Mouse (Mus musculus): ENCODE results near the gene Map7d1. TPM values are rescaled to one million over a fixed set of nuclear protein-coding genes. Genes with fewer than 3 reads are reported as not detected.

Map7d1 gene
- polyA plus RNA-seq, 1 experiment from 2014 or later: 54.6 TPM

DNA sequence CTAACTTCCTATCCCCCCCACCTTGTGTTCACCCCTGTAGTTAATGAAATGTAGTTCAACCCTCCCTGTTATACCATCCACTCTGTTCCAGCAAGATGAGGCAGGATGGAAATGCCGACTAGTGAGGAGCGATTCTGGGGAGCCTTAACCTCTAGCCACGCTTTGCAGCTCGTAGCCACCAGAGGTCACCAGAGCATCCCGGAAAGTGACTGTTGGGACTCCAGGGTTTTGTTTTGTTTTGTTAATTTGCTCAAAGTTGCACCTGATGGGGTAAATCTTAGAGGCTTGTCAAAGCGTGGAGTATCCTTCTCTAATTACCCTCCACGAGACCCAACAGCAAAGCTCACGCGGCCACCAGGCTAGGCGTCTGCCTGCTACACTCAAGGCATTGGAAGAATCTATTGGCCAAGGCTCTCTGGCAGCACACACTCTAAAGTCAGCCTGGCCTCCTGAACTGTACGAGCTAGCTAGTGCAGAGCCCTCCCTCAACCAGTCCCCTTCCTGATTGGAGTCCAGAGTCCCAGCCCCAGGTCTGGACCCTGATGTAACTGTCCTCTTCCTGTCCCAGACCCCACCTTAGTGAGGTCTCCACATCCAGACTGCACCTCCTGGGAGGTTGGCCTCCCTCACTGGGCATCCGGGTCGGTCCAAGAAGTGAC lies 21.9 kb upstream of the Map7d1 start:
- H3K4me1 ChIP-seq (replicated peaks; ENCODE audit: control insufficient read depth, insufficient read depth, low read length): no peaks in the 10 kb centered on the region
- ATAC-seq (ENCODE audit: low FRiP score) (no peak), DNase-seq (ENCODE audit: low spot score) (peak; percentile 75)
- no peak overlapping the region for H3K27ac ChIP-seq (ENCODE audit: low read depth, low read length)
- H3K4me2 ChIP-seq (replicated peaks; ENCODE audit: low read depth, low read length): no peak overlapping the region
- no peaks in the 10 kb centered on the region for H3K27me3 ChIP-seq (ENCODE audit: control insufficient read depth, insufficient read depth, low read length)
- no peaks in the 10 kb centered on the region for H3K9me3 ChIP-seq (ENCODE audit: control insufficient read depth, low read length)
- 7% methylated on average over 13 of the region's 13 CpGs for WGBS
- H3K36me3 ChIP-seq (ENCODE audit: control insufficient read depth, insufficient read depth, low read length): no peaks in the 10 kb centered on the region
- H3K9ac ChIP-seq (ENCODE audit: low read depth, low read length): no peak overlapping the region
- no peak overlapping the region for H3K4me3 ChIP-seq (ENCODE audit: low read depth, low read length)

DNA sequence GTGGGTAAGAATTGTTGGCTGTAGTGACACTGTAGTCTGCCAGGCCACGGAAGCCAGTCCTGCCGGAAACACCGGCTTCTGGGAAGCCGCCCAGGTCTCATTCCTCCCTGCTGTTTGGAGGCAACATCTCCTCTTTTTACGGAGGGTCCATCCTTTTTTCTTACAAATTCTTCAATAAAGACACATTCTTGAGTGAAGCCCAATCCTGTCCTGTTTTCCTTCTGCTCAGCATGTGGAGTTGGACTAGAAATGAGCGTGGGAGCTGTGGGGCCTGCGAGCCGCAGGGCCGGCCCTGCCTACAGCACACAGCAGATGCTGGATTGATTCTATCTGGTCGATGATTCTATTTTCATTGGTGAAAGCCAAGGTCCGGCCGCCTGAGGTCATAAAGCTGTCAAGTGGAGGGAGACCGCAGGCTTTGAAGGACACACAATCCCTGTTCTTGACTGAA lies 19.6 kb upstream of the Map7d1 start:
- Histone ChIP-seq H3K36me3 (ENCODE audit: control insufficient read depth, insufficient read depth, low read length) (no peaks in the 10 kb centered on the region), H3K9me3 (ENCODE audit: control insufficient read depth, low read length) (no peaks in the 10 kb centered on the region), H3K4me1 (replicated peaks; ENCODE audit: control insufficient read depth, insufficient read depth, low read length) (no peaks in the 10 kb centered on the region), H3K4me2 (replicated peaks; ENCODE audit: low read depth, low read length) (no peak overlapping the region), H3K9ac (ENCODE audit: low read depth, low read length) (no peak overlapping the region), H3K27me3 (ENCODE audit: control insufficient read depth, insufficient read depth, low read length) (no peaks in the 10 kb centered on the region), H3K4me3 (ENCODE audit: low read depth, low read length) (no peak overlapping the region), H3K27ac (ENCODE audit: low read depth, low read length) (no peak overlapping the region)
- 90% methylated on average over 13 of the region's 13 CpGs for WGBS
- no peak for DNase-seq (ENCODE audit: low spot score)
- no peak for ATAC-seq (ENCODE audit: low FRiP score)

DNA sequence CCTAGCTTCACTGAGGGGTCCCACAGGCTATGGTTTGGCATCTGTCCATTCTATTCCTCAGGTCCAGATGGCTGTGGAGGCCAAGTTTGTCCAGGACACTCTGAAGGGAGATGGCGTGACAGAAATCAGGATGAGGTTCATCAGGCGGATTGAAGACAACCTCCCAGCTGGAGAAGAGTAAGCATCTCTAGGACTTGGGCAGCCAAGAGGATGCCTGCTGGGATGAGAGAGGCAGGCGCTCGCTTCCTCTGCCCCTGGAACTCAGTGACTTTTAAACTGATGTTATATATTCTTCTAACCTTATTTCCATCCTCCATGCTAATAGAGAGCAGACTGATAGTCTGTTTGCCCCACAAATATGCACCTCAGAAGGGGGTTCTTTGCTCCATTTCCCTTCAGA lies 18.9 kb upstream of the Map7d1 start:
- Histone ChIP-seq H3K27ac (ENCODE audit: low read depth, low read length) (no peak overlapping the region), H3K4me3 (ENCODE audit: low read depth, low read length) (no peak overlapping the region), H3K4me1 (replicated peaks; ENCODE audit: control insufficient read depth, insufficient read depth, low read length) (no peaks in the 10 kb centered on the region), H3K4me2 (replicated peaks; ENCODE audit: low read depth, low read length) (no peak overlapping the region), H3K27me3 (ENCODE audit: control insufficient read depth, insufficient read depth, low read length) (no peaks in the 10 kb centered on the region), H3K9ac (ENCODE audit: low read depth, low read length) (no peak overlapping the region), H3K9me3 (ENCODE audit: control insufficient read depth, low read length) (no peaks in the 10 kb centered on the region), H3K36me3 (ENCODE audit: control insufficient read depth, insufficient read depth, low read length) (no peaks in the 10 kb centered on the region)
- no peak for ATAC-seq (ENCODE audit: low FRiP score)
- no peak for DNase-seq (ENCODE audit: low spot score)
- 95% methylated on average over 4 of the region's 4 CpGs for WGBS

- ATAC-seq (ENCODE audit: low FRiP score) (no peak), DNase-seq (ENCODE audit: low spot score) (no peak)
- Histone ChIP-seq H3K4me1 (replicated peaks; ENCODE audit: control insufficient read depth, insufficient read depth, low read length) (no peaks in the 10 kb centered on the region), H3K27ac (ENCODE audit: low read depth, low read length) (no peak overlapping the region), H3K9ac (ENCODE audit: low read depth, low read length) (no peak overlapping the region), H3K4me2 (replicated peaks; ENCODE audit: low read depth, low read length) (no peak overlapping the region), H3K36me3 (ENCODE audit: control insufficient read depth, insufficient read depth, low read length) (no peaks in the 10 kb centered on the region), H3K9me3 (ENCODE audit: control insufficient read depth, low read length) (no peaks in the 10 kb centered on the region), H3K27me3 (ENCODE audit: control insufficient read depth, insufficient read depth, low read length) (no peaks in the 10 kb centered on the region), H3K4me3 (ENCODE audit: low read depth, low read length) (no peak overlapping the region)
- WGBS: 73% methylated on average over 13 of the region's 13 CpGs
These were observed 17.6 kb upstream of the Map7d1 start for GRCm38 (mm10) chr4:126273753-126274152.

GRCm38 (mm10) chr4:126269292-126269691 lies 13.1 kb upstream of the Map7d1 start:
- no peaks in the 10 kb centered on the region for H3K27me3 ChIP-seq (ENCODE audit: control insufficient read depth, insufficient read depth, low read length)

GRCm38 (mm10) chr4:126262119-126262807 lies 6.1 kb upstream of the Map7d1 start, which contains the start of gene Trappc3:
Trappc3 (plus strand) TSS chr4:126262325.
- under 1% methylated on average over 46 of the region's 46 CpGs for WGBS
- Histone ChIP-seq H3K9ac (ENCODE audit: low read depth, low read length) (peak within 1 kb of the TSS; percentile 87), H3K9me3 (ENCODE audit: control insufficient read depth, low read length) (no peaks in the 10 kb centered on the region), H3K27ac (ENCODE audit: low read depth, low read length) (peak within 1 kb of the TSS; percentile 61; the same call in 1 of the 2 replicates), H3K4me3 (ENCODE audit: low read depth, low read length) (peak within 1 kb of the TSS; percentile 81), H3K4me2 (replicated peaks; ENCODE audit: low read depth, low read length) (peak within 1 kb of the TSS; percentile 79), H3K27me3 (ENCODE audit: control insufficient read depth, insufficient read depth, low read length) (no peaks in the 10 kb centered on the region), H3K4me1 (replicated peaks; ENCODE audit: control insufficient read depth, insufficient read depth, low read length) (peaks cover 22% of the 10 kb centered on the region), H3K36me3 (ENCODE audit: control insufficient read depth, insufficient read depth, low read length) (no peaks in the 10 kb centered on the region)
- DNase-seq (ENCODE audit: low spot score) (peak; percentile 99), ATAC-seq (ENCODE audit: low FRiP score) (peak; percentile 92)

More at GRCm38 (mm10) chr4:126269292-126269691, 13.1 kb upstream of the Map7d1 start:
- DNase-seq (ENCODE audit: low spot score): no peak
- Histone ChIP-seq H3K4me3 (ENCODE audit: low read depth, low read length) (no peak overlapping the region), H3K4me2 (replicated peaks; ENCODE audit: low read depth, low read length) (no peak overlapping the region), H3K4me1 (replicated peaks; ENCODE audit: control insufficient read depth, insufficient read depth, low read length) (no peaks in the 10 kb centered on the region), H3K9ac (ENCODE audit: low read depth, low read length) (no peak overlapping the region), H3K27ac (ENCODE audit: low read depth, low read length) (no peak overlapping the region), H3K36me3 (ENCODE audit: control insufficient read depth, insufficient read depth, low read length) (no peaks in the 10 kb centered on the region), H3K9me3 (ENCODE audit: control insufficient read depth, low read length) (no peaks in the 10 kb centered on the region)
- no peak for ATAC-seq (ENCODE audit: low FRiP score)
- WGBS: 79% methylated on average over 3 of the region's 3 CpGs

DNA sequence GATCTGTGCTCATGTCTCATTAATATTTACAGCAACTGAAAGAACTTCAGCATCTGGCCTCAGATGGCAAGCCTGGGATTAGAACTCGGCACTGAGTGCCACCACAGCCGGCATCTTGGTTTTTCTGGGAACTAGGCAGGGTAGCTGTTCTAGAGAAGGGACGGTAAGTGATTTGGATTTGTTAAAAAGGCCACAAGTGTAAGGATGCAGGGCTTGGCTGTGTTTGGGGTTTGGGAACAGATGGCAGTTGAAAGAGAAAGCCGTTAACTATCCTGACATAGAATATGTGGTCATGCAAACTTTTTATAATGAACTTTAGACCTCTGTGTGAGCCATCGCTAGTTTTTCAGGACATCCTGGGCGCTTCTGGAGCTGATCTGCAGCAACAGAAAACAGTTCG lies 5.5 kb upstream of the Map7d1 start:
- Histone ChIP-seq H3K9ac (ENCODE audit: low read depth, low read length) (no peak overlapping the region), H3K4me3 (ENCODE audit: low read depth, low read length) (no peak overlapping the region; the same call in 1 of the 2 replicates), H3K9me3 (ENCODE audit: control insufficient read depth, low read length) (no peaks in the 10 kb centered on the region), H3K4me2 (replicated peaks; ENCODE audit: low read depth, low read length) (no peak overlapping the region; the same call in 1 of the 2 replicates), H3K27ac (ENCODE audit: low read depth, low read length) (no peak overlapping the region), H3K36me3 (ENCODE audit: control insufficient read depth, insufficient read depth, low read length) (no peaks in the 10 kb centered on the region), H3K4me1 (replicated peaks; ENCODE audit: control insufficient read depth, insufficient read depth, low read length) (peaks cover 25% of the 10 kb centered on the region), H3K27me3 (ENCODE audit: control insufficient read depth, insufficient read depth, low read length) (no peaks in the 10 kb centered on the region)
- ATAC-seq (ENCODE audit: low FRiP score) (no peak), DNase-seq (ENCODE audit: low spot score) (no peak)
- WGBS: 51% methylated on average over 7 of the region's 7 CpGs

GRCm38 (mm10) chr4:126261266-126261665 lies 5.1 kb upstream of the Map7d1 start:
- Histone ChIP-seq H3K36me3 (ENCODE audit: control insufficient read depth, insufficient read depth, low read length) (no peaks in the 10 kb centered on the region), H3K9me3 (ENCODE audit: control insufficient read depth, low read length) (no peaks in the 10 kb centered on the region), H3K4me1 (replicated peaks; ENCODE audit: control insufficient read depth, insufficient read depth, low read length) (peaks cover 25% of the 10 kb centered on the region), H3K9ac (ENCODE audit: low read depth, low read length) (no peak overlapping the region), H3K4me3 (ENCODE audit: low read depth, low read length) (no peak overlapping the region), H3K27me3 (ENCODE audit: control insufficient read depth, insufficient read depth, low read length) (no peaks in the 10 kb centered on the region), H3K4me2 (replicated peaks; ENCODE audit: low read depth, low read length) (no peak overlapping the region), H3K27ac (ENCODE audit: low read depth, low read length) (peak overlapping the region; percentile 61; the same call in 1 of the 2 replicates)
- ATAC-seq (ENCODE audit: low FRiP score) (no peak), DNase-seq (ENCODE audit: low spot score) (no peak)
- 75% methylated on average over 6 of the region's 6 CpGs for WGBS

All from hindbrain, embryonic 11.5 days (tissue).